Mouse (Mus musculus) liver, embryonic 14.5 days (tissue): ENCODE measurements at regions not wholly inside any gene's neighbourhood (a gene's known extent, or its start where the extent isn't known, plus 50 kb on each side); places are given as distances from the start of the nearest gene placed in this dataset.

Source experiments
- CTCF ChIP-seq: IDR thresholded peaks from 2 replicates; pipeline ENCODE4 v1.5.1; 2016; ENCODE audit warnings: antibody characterized with exemption, low read depth, control low read depth
- EP300 ChIP-seq: IDR thresholded peaks from 2 replicates; pipeline ENCODE4 v1.6.1; 2016; ENCODE audit warnings: antibody characterized with exemption, low read depth

DNA sequence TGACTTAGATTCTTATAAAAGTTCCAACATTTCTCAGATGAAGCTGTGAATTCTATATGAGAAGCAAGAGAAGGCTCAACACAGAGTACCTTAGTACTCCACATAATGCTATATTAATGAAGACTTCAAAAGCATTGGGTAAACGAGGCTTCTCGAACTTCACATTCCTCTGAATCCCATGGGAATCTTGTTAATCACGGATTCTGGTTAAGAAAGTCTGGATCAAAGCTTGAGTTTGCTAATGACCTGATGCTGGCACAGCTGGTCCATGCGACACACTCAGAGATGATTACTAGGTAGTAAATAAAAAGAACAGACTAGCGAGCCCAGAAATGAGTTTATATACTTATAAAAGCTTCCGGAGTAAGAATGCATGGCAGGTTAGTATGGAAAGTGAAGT, 118.4 kb upstream of the Atp1a1 start:
- TF ChIP-seq CTCF (no peak), EP300 (no peak)
